Mouse (Mus musculus): ENCODE data around the gene Chrna7.
A peak's percentile ranks its signal among the peaks of the same experiment; 100 is the strongest.

The Chrna7 gene

GRCm38 (mm10) chr7:63212084-63212723 is at the start of gene Chrna7:
Gene Chrna7, minus strand, starts transcription at chr7:63212569.
- DNase-seq: peak; percentile 87

- no peak for DNase-seq
Measured at GRCm38 (mm10) chr7:63249404-63249803, 37.0 kb upstream of the Chrna7 start.

DNA sequence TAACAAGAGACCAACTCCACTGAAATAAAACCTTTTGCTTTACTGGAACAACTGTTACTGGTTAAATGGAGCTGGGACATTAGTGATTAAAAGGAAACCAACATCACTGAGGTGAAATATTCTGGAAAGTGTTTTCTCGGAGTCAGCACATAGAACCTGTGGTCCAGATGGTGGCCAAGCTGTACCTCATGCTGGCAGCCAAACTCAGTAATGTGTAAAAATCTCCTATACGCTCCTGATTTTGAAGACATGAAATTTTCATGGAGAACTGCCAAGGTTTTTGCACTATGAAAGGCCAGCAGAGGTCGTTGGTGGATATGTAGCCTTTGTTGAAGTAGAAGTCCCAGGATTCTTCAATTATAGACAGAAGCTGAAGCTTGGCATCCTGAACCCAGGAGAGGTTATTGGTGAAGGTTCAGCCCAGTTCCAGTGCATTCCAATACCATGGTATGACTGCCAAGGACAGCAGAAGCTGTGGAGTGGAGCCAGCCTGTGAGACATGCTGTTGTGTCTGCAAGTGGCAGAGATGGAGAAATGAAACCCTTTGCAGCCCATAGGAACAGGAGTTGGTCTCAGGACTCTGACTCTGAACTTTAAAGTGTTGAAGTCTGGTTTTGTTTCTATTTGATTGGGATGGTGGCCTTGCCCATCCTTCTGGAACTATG is 25.6 kb upstream of the Chrna7 start:
- peak; percentile 9 for DNase-seq

- no peak for DNase-seq
Measured at GRCm38 (mm10) chr7:63225066-63225780, 12.9 kb upstream of the Chrna7 start.

GRCm38 (mm10) chr7:63211641-63212083 is 707 bp downstream of the Chrna7 start:
- DNase-seq: peak; percentile 22

GRCm38 (mm10) chr7:63209501-63209900 is 2.9 kb downstream of the Chrna7 start:
- no peak for DNase-seq

GRCm38 (mm10) chr7:63207137-63207536 is 5.2 kb downstream of the Chrna7 start:
- peak; percentile 15 for DNase-seq

DNA sequence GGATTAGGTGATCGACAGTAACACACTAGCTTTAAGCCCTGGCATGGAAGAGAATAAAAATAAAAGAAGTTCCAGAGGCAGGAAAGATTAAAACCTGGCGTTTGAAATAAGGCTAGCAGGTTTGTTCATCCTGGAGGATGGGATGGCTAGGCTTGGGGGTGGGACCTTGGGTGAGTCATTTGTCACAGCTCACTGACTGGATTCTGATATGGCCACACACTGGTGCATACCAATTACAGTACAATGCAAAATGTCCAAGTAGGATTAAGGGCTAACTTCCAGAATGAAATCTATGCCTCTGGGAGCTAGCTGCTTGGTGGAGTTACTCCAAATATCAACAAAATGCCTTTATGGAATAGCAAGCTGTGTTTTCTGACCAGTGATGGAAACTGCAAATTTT is 16.8 kb downstream of the Chrna7 start:
- no peak for DNase-seq

DNA sequence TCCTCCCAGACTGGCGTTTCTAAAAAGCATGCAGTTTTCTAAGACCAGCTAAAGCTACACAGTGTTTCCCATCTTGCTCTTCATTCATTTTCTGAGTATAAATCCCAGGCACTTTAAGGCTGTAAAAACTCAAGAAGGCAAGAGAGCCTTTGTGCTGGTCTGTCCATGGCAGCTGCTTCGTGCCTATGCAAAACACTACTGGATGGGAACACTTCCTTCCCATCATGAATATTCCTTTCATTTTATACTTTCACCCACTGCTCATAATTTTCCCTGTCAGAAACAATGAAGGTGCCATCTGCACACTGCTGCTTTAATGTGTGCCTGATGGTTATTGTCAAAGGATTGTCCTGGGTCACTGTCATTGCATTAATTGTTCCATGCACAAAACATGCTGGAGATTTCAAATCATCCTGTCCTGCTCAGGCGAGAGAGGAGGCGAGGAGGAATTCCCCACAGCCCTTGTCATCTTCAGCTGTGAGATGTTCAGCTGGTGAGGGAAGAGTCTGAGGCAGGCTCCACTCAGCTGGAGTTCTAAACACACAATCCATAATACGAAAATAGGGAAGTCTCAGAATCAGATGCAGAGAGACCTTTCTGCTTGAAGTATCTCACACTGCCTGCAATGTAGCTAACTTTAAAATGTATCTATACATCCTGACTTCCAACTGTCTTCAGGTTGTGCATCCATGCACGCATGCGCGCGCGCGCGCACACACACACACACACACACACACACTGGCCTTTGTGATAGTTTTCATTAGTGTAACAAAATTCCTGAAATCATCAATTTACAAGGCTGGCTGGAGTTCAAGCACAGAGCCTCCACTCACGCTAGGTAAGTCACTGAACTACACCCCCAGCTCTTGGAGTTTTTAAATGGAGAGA is 22.5 kb downstream of the Chrna7 start:
- no peak for DNase-seq

- no peak for DNase-seq
Measured at GRCm38 (mm10) chr7:63170063-63170787, 42.1 kb downstream of the Chrna7 start.

GRCm38 (mm10) chr7:63164617-63165016 is 47.8 kb downstream of the Chrna7 start:
- DNase-seq: no peak

DNA sequence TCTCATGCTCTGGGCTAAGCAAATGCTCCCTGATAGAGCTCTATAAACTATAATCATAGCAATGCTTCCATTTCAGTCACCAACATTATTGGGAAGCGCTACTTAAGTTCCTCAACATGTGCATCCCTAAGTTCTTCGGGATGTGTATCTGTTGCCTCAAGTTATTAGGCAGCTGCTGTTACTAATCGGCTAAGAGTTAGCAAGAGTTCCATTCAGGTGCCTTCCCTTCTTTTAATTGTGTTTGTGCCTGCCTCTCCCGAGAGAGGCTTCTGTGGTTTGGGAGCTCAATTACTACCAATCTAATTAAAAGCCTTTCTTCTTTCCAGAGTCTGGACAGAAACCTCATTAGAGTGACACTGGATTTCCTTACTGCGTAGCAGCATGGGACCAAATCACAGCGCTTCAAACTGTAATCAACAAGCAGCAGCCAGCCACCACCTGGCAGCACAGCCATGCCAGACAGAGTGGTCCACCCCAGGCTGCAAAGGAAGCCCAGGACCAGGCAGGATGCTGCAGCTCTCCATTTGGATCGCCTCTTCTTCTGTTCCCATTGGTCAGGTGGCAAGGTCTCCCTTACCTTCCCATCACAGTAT is 50.0 kb downstream of the Chrna7 start:
- no peak for DNase-seq

- no peak for DNase-seq
Measured at GRCm38 (mm10) chr7:63153239-63153638, 59.1 kb downstream of the Chrna7 start.

DNA sequence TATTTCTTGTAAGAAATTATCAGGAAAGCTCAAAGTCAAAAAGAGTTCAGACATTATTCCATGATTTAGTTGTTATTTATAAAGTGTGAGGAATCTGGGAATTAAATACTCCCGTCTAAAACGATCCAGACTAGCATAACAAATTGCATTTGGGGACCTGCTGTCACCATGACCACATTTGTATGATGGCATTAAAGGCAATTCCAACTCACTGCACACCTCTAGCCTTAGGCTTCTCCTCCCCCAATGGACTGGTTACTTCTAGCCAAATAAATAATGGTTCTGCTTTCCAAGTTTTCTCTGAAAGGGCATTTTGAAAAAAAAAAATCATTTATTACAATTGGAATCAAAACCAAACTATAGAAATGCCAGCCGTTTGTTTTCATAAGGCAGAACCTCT is 63.6 kb downstream of the Chrna7 start:
- DNase-seq: no peak

GRCm38 (mm10) chr7:63148321-63148720 is 64.0 kb downstream of the Chrna7 start:
- no peak for DNase-seq

DNA sequence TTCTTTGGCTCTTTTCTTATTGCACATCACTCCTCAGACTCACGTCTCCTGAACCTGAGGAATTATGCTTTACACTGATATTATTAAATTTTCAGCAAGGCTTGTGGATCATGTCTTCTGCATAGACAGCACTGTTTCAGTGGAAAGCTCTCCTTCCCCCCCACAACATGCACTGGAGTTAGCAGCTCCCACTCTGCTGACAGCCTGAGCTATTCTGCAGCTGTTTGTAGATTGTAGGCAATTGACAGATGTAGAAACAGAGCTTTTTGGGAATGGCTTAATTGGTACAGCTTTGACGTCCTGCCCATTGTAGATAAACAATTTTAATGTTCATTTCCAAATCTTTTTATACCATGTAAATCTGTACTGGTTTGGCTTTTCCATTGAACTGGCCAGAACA is 89.8 kb downstream of the Chrna7 start:
- DNase-seq: no peak

- DNase-seq: no peak
Measured at GRCm38 (mm10) chr7:63113671-63114070, 98.7 kb downstream of the Chrna7 start.

DNA sequence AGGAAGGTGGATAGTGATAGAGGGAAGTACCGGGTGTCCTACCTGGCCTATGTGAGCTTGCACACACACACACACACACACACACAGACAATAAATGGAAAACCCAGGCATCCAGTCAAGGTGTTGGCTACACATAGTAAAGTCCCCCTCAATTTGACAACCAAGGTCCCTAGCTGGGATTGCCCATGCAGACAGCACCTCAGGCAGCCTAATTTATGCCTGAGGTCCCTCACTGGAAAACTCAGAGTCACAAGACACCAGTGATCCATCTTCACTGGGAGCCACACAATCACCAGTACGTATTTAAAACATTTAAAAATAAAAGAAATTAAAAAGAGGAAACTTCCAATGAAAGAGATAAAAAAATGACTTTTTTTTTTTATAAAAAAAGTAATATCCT is 99.1 kb downstream of the Chrna7 start:
- DNase-seq: no peak

DNA sequence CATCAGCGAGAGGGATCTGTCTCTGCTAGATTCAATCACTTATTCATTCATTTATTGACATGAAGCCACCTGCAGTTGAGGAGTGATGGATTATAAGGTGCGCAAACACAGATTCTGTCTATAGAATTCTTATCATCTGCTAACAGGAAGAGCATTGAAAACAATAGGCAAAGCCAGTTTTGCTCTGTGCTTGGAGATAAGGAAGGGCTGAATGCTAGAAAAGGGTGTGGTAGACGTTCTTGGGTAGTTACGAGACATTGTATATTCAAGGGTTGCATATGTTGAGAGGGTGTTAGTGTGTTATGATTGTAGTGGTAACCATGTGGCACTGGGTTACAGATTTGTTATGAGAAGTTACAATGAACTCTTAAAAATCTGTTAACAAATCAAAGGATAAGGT is 103.0 kb downstream of the Chrna7 start:
- DNase-seq: no peak

DNA sequence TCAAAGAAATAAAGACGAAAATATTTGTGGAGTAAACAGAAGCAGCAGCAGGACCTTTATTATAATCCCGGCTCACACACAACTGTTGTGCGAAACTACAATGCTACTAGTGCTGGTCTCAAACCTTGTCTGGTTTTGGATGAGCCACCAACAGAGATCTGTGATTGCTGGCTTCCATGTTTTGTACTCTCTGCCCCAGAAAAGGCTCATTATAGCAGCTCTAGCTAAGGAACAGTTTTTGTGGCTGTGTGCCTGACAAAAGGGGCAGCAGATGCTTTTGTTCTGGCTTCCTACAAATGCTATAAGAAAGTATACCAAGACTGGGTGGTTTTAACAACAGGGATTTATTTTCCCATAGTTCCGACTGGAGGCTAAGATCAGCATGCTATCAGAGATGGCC is 126.4 kb downstream of the Chrna7 start:
- no peak for DNase-seq

DNA sequence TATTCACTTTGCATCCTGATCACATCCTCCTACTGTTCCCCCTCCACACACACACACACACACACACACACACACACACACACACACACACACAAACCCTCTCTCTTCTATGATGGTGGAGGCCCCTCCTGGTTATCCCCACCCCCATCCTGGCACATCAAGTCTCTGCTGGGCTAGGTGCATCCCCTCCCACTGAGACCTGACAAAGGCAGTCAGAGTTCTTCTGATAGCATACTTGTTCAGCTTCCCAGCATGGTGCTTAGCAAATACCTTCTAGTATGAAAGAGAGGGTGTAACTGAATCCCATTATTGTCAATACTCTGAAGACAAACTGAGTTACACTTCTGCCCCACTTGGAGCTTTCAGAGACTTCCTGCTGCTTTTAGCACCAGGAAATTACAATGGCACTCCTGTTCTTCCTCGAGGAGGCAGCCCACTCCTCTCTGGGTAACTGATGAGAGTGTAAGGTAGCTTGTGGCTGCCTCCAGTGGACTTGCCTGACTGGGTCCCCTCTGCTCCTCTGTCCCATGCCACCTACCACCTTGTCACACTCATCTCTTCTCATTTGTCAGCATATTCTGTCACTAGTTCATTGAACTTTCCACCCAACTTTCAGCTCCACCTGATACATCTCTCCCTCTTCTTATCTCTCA is 127.9 kb downstream of the Chrna7 start:
- DNase-seq: no peak

All from right cerebral cortex, postnatal 4 days (tissue).